In genomic region chr19:3947813-3948212, GRCm38 (mm10) we compare ENCODE assay signal across 18 mouse cellular contexts. TPM values are rescaled to one million over a fixed set of nuclear protein-coding genes. Genes with fewer than 3 reads are reported as not detected.
"Had no signal": no experiment of that assay in that cellular context is flagged by ENCODE, and none has a peak within 500 bp of the region (broad histone marks: within the 10 kb centered on the region; RNA-seq: fewer than 3 reads in every experiment).

No protein-coding gene starts in this region.

- H3K4me1 ChIP-seq: neural tube, embryonic 13.5 days; neural tube, embryonic 15.5 days had no signal

- H3K36me3 ChIP-seq: neural tube, embryonic 13.5 days; neural tube, embryonic 15.5 days; stomach, embryonic 15.5 days had no signal

- H3K4me3 ChIP-seq: neural tube, embryonic 13.5 days; neural tube, embryonic 15.5 days; stomach, embryonic 15.5 days had no signal

- H3K27ac ChIP-seq: neural tube, embryonic 13.5 days; neural tube, embryonic 15.5 days; stomach, embryonic 15.5 days; stomach, postnatal 0 days had no signal

- H3K27me3 ChIP-seq: stomach, embryonic 15.5 days had no signal

- DNase-seq: retina, postnatal 1 day; right cerebral cortex, adult 18-20 months; right cerebral cortex, postnatal 14 days; right cerebral cortex, postnatal 25 days; right cerebral cortex, postnatal 4 days; spleen, adult 18-20 months; thymus, adult 18-20 months; thymus, adult 2 months; thymus, postnatal 14 days; thymus, postnatal 25 days; thymus, postnatal 36 days; thymus, postnatal 4 days had no signal

RNA-seq across cellular contexts. Expression of gene Aldh3b3, which starts 10.6 kb away (rescaled TPM):
- polyA plus RNA-seq: neural tube, embryonic 13.5 days; neural tube, embryonic 14.5 days; neural tube, embryonic 15.5 days; small intestine, adult 2 months had no signal
